Mouse (Mus musculus) midbrain, embryonic 14.5 days (tissue): ENCODE data around the gene Cd19. TPM values are rescaled to one million over a fixed set of nuclear protein-coding genes. Genes with fewer than 3 reads are reported as not detected.

Experiments used
- ATAC-seq: fragments of 200-750 bp; cut with Nextera tagmentation; 2 replicates; pipeline ENCODE4 v1.8.0; 2017; ENCODE audit warnings: moderate number of reproducible peaks, moderate library complexity; ENCODE audit not compliant: low FRiP score, low TSS enrichment
- DNase-seq: peaks from one replicate; pipeline ENCODE4 v3.0.0-alpha.2; 2015
- H3K27ac ChIP-seq: fragments of 300-500 bp; sonication (generic); replicated peaks from 2 replicates; pipeline ENCODE4 v1.5.1; 2014; ENCODE audit warnings: mild to moderate bottlenecking, low read depth, low read length, moderate library complexity
- H3K27me3 ChIP-seq: fragments of 300-500 bp; sonication (generic); 2 replicates; pipeline ENCODE4 v1.6.1; 2014; ENCODE audit warnings: low read length, control low read depth, mixed read lengths; ENCODE audit not compliant: control insufficient read depth, insufficient read depth
- H3K36me3 ChIP-seq: fragments of 300-500 bp; sonication (generic); 2 replicates; pipeline ENCODE4 v1.6.1; 2014; ENCODE audit warnings: low read length, control low read depth; ENCODE audit not compliant: control insufficient read depth, insufficient read depth
- H3K4me1 ChIP-seq: fragments of 300-500 bp; sonication (generic); 2 replicates; pipeline ENCODE4 v1.6.1; 2014; ENCODE audit warnings: mild to moderate bottlenecking, antibody characterized with exemption, low read length, control low read depth; ENCODE audit not compliant: control insufficient read depth, insufficient read depth
- H3K4me2 ChIP-seq: fragments of 300-500 bp; sonication (generic); 2 replicates; pipeline ENCODE4 v1.6.1; 2014; ENCODE audit warnings: mild to moderate bottlenecking, low read length, moderate library complexity
- H3K4me3 ChIP-seq: fragments of 300-500 bp; sonication (generic); replicated peaks from 2 replicates; pipeline ENCODE4 v1.5.1; 2014; ENCODE audit warnings: low read depth, low read length
- H3K9ac ChIP-seq: fragments of 300-500 bp; sonication (generic); replicated peaks from 2 replicates; pipeline ENCODE4 v1.6.1; 2014; ENCODE audit warnings: mild to moderate bottlenecking, low read length, moderate library complexity
- H3K9me3 ChIP-seq: fragments of 300-500 bp; sonication (generic); 2 replicates; pipeline ENCODE4 v1.6.1; 2016; ENCODE audit warnings: low read length, control low read depth, mixed read lengths; ENCODE audit not compliant: control insufficient read depth
- WGBS: fragments of 180-500 bp; shearing (Covaris S2); extraction: QIAGEN DNeasy Blood & Tissue Kit; methylation state at CpG from one replicate; pipeline ENCODE4 v1.1.7; 2014; 5-methylcytosine and 5-hydroxymethylcytosine counted together
- polyA plus RNA-seq: library from polyadenylated mRNA; unstranded; fragments of >200 nt; fragmentation: Nextera tagmentation; extraction: Ambion mirVana; gene quantifications from 2 replicates; pipeline ENCODE4 v1.2.1, GENCODE M21; 2014

The Cd19 gene
- polyA plus RNA-seq, 1 experiment from 2014 or later: not detected

DNA sequence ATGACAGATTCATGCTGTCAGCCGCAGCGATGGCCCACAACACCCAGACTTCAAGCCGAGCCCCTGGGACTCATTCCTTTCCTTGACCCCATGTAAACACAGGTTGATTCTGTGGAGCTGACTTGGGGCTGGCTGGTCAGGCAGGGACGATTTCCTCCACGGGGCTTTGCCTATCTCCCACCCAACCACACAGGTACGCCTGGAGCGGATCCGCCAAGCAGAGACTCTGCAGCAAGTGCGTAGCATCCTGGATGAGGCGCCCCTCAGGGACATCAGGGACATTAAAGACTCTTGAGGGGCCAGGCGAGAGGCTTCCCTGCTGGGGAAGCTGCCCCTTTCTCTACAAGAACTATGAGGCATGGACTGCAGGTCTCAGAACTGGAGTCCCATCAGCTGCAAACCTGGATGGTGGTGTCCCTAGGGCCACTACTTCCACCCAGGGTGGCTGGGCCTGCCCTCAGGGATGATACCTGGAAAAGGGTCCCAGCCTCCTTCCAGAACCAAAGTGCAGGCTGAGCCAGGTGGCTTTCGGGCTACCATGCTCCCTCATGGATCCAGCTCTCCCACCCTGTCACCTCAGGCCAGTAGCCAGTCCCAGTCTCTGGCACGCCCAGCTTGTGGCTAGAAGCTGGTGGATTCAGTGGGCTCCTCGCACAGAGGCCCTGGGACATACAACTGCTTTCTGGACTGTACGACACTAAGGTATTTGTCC, 30.6 kb upstream of the Cd19 start:
- no peak for ATAC-seq
- H3K36me3 ChIP-seq: peaks cover 47% of the 10 kb centered on the region
- no peak overlapping the region for H3K27ac ChIP-seq
- H3K4me2 ChIP-seq: no peak overlapping the region
- H3K9ac ChIP-seq: no peak overlapping the region
- 91% methylated on average over 15 of the region's 15 CpGs for WGBS
- no peak overlapping the region for H3K4me3 ChIP-seq
- no peaks in the 10 kb centered on the region for H3K27me3 ChIP-seq
- no peak for DNase-seq
- no peaks in the 10 kb centered on the region for H3K4me1 ChIP-seq
- no peaks in the 10 kb centered on the region for H3K9me3 ChIP-seq

DNA sequence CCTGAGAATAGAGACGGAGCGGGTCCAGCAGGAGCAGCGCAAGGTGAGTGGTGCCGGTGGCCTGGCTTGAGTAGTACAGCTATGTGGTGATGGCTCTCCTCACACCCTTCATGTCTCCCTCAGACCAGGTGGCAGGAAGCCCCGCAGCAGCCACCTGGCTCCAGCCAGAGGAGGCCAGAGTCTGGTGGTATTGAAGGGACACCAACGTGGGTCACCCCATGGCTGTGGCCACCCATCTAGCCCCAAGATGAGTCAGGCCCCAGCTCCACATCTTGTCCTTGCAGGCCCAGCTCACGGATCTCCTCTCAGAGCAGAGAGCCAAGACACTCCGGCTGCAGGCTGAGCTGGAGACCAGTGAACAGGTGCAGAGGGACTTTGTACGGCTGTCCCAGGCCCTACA, 29.8 kb upstream of the Cd19 start:
- H3K9me3 ChIP-seq: no peaks in the 10 kb centered on the region
- no peak for DNase-seq
- no peaks in the 10 kb centered on the region for H3K27me3 ChIP-seq
- no peak overlapping the region for H3K4me2 ChIP-seq
- H3K27ac ChIP-seq: no peak overlapping the region
- H3K4me3 ChIP-seq: no peak overlapping the region
- peaks cover 47% of the 10 kb centered on the region for H3K36me3 ChIP-seq
- H3K9ac ChIP-seq: no peak overlapping the region
- 94% methylated on average over 9 of the region's 9 CpGs for WGBS
- ATAC-seq: no peak
- H3K4me1 ChIP-seq: no peaks in the 10 kb centered on the region

DNA sequence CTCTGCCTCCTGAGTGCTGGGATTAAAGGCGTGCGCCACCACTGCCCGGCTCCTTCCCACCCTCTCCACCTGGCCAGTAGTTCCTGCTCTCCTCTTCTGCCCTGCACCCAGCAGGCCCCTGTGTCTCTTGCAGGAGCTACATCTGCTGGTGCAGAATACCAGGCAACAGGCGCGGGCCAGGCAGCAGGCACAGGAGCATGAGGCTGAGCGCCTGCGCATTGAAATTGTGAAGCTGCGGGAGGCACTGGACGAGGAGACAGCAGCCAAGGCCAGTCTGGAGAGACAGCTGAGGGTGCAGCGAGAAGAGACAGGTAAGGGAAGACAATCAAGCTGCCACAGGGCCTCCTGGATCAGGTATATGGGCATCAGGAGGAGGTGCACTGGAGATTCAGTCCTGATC, 29.3 kb upstream of the Cd19 start:
- WGBS: 95% methylated on average over 10 of the region's 10 CpGs
- H3K9me3 ChIP-seq: no peaks in the 10 kb centered on the region

DNA sequence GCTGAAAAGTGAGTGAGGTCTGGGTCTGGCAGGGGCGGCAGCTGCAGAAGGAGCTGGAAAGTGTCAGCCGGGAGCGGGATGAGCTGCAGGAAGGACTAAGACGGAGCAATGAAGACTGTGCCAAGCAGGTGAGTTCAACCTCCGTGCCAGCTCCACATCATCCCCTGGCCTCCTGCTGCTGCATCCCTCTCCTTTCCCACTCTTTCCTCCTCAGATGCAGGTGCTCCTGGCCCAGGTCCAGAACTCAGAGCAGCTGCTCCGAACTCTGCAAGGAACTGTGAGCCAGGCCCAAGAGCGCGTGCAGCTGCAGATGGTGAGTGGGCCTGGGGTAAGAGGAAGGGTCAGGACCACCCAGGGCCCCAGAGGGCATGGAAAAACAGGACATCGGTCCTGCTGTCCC, 25.4 kb upstream of the Cd19 start:
- H3K27ac ChIP-seq: no peak overlapping the region
- H3K27me3 ChIP-seq: no peaks in the 10 kb centered on the region
- H3K9ac ChIP-seq: no peak overlapping the region
- no peak overlapping the region for H3K4me3 ChIP-seq
- peaks cover 27% of the 10 kb centered on the region for H3K36me3 ChIP-seq
- H3K4me1 ChIP-seq: no peaks in the 10 kb centered on the region
- no peaks in the 10 kb centered on the region for H3K9me3 ChIP-seq
- H3K4me2 ChIP-seq: no peak overlapping the region
- DNase-seq: no peak
- WGBS: 88% methylated on average over 9 of the region's 9 CpGs
- no peak for ATAC-seq

More for the DNA sequence above, 29.3 kb upstream of the Cd19 start:
- ATAC-seq (no peak), DNase-seq (no peak)
- no peak overlapping the region for H3K9ac ChIP-seq
- H3K4me1 ChIP-seq: no peaks in the 10 kb centered on the region
- no peak overlapping the region for H3K4me3 ChIP-seq
- no peaks in the 10 kb centered on the region for H3K27me3 ChIP-seq
- peaks cover 47% of the 10 kb centered on the region for H3K36me3 ChIP-seq
- no peak overlapping the region for H3K27ac ChIP-seq
- H3K4me2 ChIP-seq: no peak overlapping the region

GRCm38 (mm10) chr7:126436851-126437250, 22.2 kb upstream of the Cd19 start:
- H3K27me3 ChIP-seq: no peaks in the 10 kb centered on the region
- H3K4me1 ChIP-seq: no peaks in the 10 kb centered on the region
- H3K9ac ChIP-seq: no peak overlapping the region
- DNase-seq (peak; percentile 79), ATAC-seq (no peak)
- H3K4me2 ChIP-seq: no peak overlapping the region
- peaks cover 27% of the 10 kb centered on the region for H3K36me3 ChIP-seq
- no peak overlapping the region for H3K27ac ChIP-seq
- no peak overlapping the region for H3K4me3 ChIP-seq
- no peaks in the 10 kb centered on the region for H3K9me3 ChIP-seq
- WGBS: 22% methylated on average over 8 of the region's 8 CpGs

DNA sequence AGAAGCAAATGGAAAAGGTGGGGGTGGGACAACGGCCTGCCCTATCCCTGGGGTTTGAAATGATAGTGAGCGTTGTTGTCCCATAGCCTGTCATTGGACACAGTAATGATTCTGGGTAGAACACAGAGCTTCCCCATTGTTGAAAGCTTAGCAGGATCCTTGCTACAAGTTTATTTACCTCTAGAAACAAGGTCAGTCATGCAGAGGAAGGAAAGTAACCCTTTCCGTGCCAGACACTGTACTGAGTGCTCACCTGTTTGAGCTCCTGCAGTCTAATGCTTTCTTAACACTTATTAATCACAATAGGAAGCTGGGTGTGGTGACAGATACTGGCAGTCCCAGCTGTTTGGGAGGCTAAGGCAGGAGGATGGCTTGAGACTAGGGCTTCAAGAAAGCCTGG, 21.1 kb upstream of the Cd19 start:
- Histone ChIP-seq H3K4me3 (no peak overlapping the region), H3K9me3 (no peaks in the 10 kb centered on the region), H3K9ac (no peak overlapping the region), H3K4me1 (no peaks in the 10 kb centered on the region), H3K36me3 (peaks cover 19% of the 10 kb centered on the region), H3K27ac (no peak overlapping the region), H3K4me2 (no peak overlapping the region), H3K27me3 (no peaks in the 10 kb centered on the region)
- DNase-seq: no peak
- no peak for ATAC-seq
- WGBS: 88% methylated on average over 3 of the region's 3 CpGs

GRCm38 (mm10) chr7:126434726-126435125, 20.0 kb upstream of the Cd19 start:
- Histone ChIP-seq H3K27ac (no peak overlapping the region), H3K4me1 (peaks cover under 1% of the 10 kb centered on the region; the same call in 1 of the 2 replicates), H3K4me2 (no peak overlapping the region), H3K9ac (no peak overlapping the region), H3K36me3 (peaks cover 19% of the 10 kb centered on the region), H3K4me3 (no peak overlapping the region), H3K27me3 (no peaks in the 10 kb centered on the region), H3K9me3 (no peaks in the 10 kb centered on the region)
- 92% methylated on average over 7 of the region's 7 CpGs for WGBS
- DNase-seq: no peak
- no peak for ATAC-seq

DNA sequence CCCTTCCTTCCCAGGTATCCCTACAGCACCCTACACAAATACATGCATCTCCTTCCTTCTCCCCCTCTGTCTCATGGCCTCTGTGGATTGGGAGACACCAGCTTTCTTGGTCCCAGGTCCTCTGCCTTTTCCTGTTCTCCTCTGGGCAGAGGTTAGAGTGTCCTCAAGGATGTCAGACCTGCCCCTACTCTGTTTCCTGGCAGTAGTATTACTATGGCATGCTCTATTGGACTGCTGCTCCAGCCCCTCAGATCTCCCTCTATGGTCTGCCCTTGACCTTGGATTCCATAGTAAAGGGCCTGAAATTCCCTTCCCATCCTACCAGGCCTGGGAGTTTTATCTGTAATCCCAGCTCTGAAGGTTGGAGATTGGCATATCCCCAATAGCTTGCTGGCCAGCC, 15.5 kb upstream of the Cd19 start:
- Histone ChIP-seq H3K4me1 (peaks cover 14% of the 10 kb centered on the region), H3K4me3 (no peak overlapping the region), H3K9me3 (no peaks in the 10 kb centered on the region), H3K9ac (no peak overlapping the region), H3K27me3 (no peaks in the 10 kb centered on the region), H3K36me3 (peaks cover 19% of the 10 kb centered on the region), H3K4me2 (no peak overlapping the region), H3K27ac (no peak overlapping the region)
- ATAC-seq: no peak
- DNase-seq: no peak

- WGBS: 29% methylated on average over 15 of the region's 15 CpGs
- Histone ChIP-seq H3K9ac (peak overlapping the region; percentile 89), H3K36me3 (peaks cover 13% of the 10 kb centered on the region), H3K4me1 (peaks cover 14% of the 10 kb centered on the region), H3K4me2 (peak overlapping the region; percentile 89), H3K27ac (peak overlapping the region; percentile 91; the same call in 1 of the 2 replicates), H3K9me3 (no peaks in the 10 kb centered on the region), H3K4me3 (peak overlapping the region; percentile 71), H3K27me3 (no peaks in the 10 kb centered on the region)
- no peak for ATAC-seq
- DNase-seq: no peak
Measured at GRCm38 (mm10) chr7:126429503-126429898, 14.8 kb upstream of the Cd19 start.
